28 mouse cellular contexts compared by ENCODE assay signal in genomic region chr16:43999111-43999510, GRCm38 (mm10). TPM values are rescaled to one million over a fixed set of nuclear protein-coding genes. Genes with fewer than 3 reads are reported as not detected.
DNase-seq lines count a peak whose midpoint lies in the region; ATAC-seq and TF ChIP-seq lines count a peak whose summit lies in the region.
"Had no signal": no experiment of that assay in that cellular context is flagged by ENCODE, and none has a peak within 500 bp of the region (broad histone marks: within the 10 kb centered on the region; RNA-seq: fewer than 3 reads in every experiment).

No protein-coding gene starts in this region.

- WGBS in liver, postnatal 0 days (ENCODE audit: insufficient replicate concordance), result 63% methylated on average over 8 of the region's 8 CpGs

- no peak for TF ChIP-seq CTCF in liver, postnatal 0 days (IDR thresholded peaks at IDR 0.05; ENCODE audit: low read depth)

- no peak for TF ChIP-seq EP300 in liver, postnatal 0 days (IDR thresholded peaks at IDR 0.05; ENCODE audit: low read depth)

- H3K27me3 ChIP-seq in liver, postnatal 0 days (ENCODE audit: insufficient read depth, low read length), result no peaks in the 10 kb centered on the region
- H3K27me3 ChIP-seq: embryonic facial prominence, embryonic 15.5 days; forebrain, embryonic 13.5 days; hindbrain, embryonic 12.5 days; intestine, embryonic 15.5 days; limb, embryonic 13.5 days had no signal

- no peak overlapping the region for H3K4me3 ChIP-seq in liver, postnatal 0 days (ENCODE audit: low read depth, low read length)
- H3K4me3 ChIP-seq: embryonic facial prominence, embryonic 10.5 days; embryonic facial prominence, embryonic 15.5 days; forebrain, embryonic 13.5 days; heart, embryonic 10.5 days; hindbrain, embryonic 12.5 days; intestine, embryonic 15.5 days; limb, embryonic 13.5 days had no signal

- ATAC-seq in liver, postnatal 0 days, result peak; percentile 64; the same call in 1 of the 2 replicates
- ATAC-seq: activated CD4-positive, CD25-positive, alpha-beta regulatory T cell, adult 4 months; forebrain, embryonic 13.5 days; hindbrain, postnatal 0 days; intestine, embryonic 15.5 days; midbrain, embryonic 16.5 days had no signal

- H3K4me2 ChIP-seq in liver, postnatal 0 days (ENCODE audit: low read depth, low read length), result peak overlapping the region; percentile 1; the same call in 1 of the 2 replicates
- H3K4me2 ChIP-seq: embryonic facial prominence, embryonic 15.5 days; forebrain, embryonic 13.5 days; hindbrain, embryonic 12.5 days; intestine, embryonic 15.5 days; limb, embryonic 13.5 days had no signal

- peaks cover 3% of the 10 kb centered on the region for H3K4me1 ChIP-seq in liver, postnatal 0 days (ENCODE audit: insufficient read depth)
- H3K4me1 ChIP-seq: embryonic facial prominence, embryonic 10.5 days; embryonic facial prominence, embryonic 15.5 days; forebrain, embryonic 13.5 days; heart, embryonic 10.5 days; hindbrain, embryonic 12.5 days; intestine, embryonic 15.5 days; limb, embryonic 13.5 days had no signal

- H3K9me3 ChIP-seq in liver, postnatal 0 days (ENCODE audit: low read length), result no peaks in the 10 kb centered on the region
- H3K9me3 ChIP-seq: embryonic facial prominence, embryonic 10.5 days; embryonic facial prominence, embryonic 15.5 days; forebrain, embryonic 13.5 days; heart, embryonic 10.5 days; hindbrain, embryonic 12.5 days; intestine, embryonic 15.5 days; limb, embryonic 13.5 days had no signal

- H3K9ac ChIP-seq in liver, postnatal 0 days (replicated peaks), result no peak overlapping the region
- H3K9ac ChIP-seq: embryonic facial prominence, embryonic 15.5 days; forebrain, embryonic 13.5 days; hindbrain, embryonic 12.5 days; intestine, embryonic 15.5 days; limb, embryonic 13.5 days had no signal

- H3K27ac ChIP-seq in liver, postnatal 0 days (ENCODE audit: low read depth), result no peak overlapping the region
- H3K27ac ChIP-seq: embryonic facial prominence, embryonic 10.5 days; embryonic facial prominence, embryonic 15.5 days; forebrain, embryonic 13.5 days; heart, embryonic 10.5 days; hindbrain, embryonic 12.5 days; hindbrain, postnatal 0 days; intestine, embryonic 15.5 days; kidney, postnatal 0 days; limb, embryonic 13.5 days; macrophage had no signal

- H3K36me3 ChIP-seq in liver, postnatal 0 days (replicated peaks; ENCODE audit: insufficient read depth, low read length), result peaks cover 2% of the 10 kb centered on the region; the same call in 1 of the 2 replicates
- H3K36me3 ChIP-seq: embryonic facial prominence, embryonic 10.5 days; embryonic facial prominence, embryonic 15.5 days; heart, embryonic 10.5 days; hindbrain, embryonic 12.5 days; intestine, embryonic 15.5 days; limb, embryonic 13.5 days had no signal

- DNase-seq in adrenal gland, postnatal 36 days, result peak; percentile 7 to 21
- DNase-seq in adrenal gland, adult 8-10 months, result no peak
- peak; percentile 9 for DNase-seq in lung, postnatal 14 days
- no peak for DNase-seq in lung, postnatal 10 days
- peak; percentile 76 for DNase-seq in adipocyte (ENCODE audit: low spot score)
- peak; percentile 48 for DNase-seq in liver, postnatal 0 days
- no peak for DNase-seq in cerebellum, postnatal 36 days
- DNase-seq: B cell, adult 2 months; gastrocnemius, postnatal 14 days; heart, adult 11 months; heart, postnatal 36 days; kidney, adult 8-10 months; kidney, postnatal 4 days; lung, adult 18-20 months; thymus, adult 2 months; thymus, postnatal 36 days had no signal

RNA-seq across cellular contexts. Expression of gene Zdhhc23, which starts 19.5 kb away (rescaled TPM):
- 1 to 10 TPM in 1 of 2 experiments, under 1 TPM in 1; 0.56 to 1.0 TPM for total RNA-seq in adrenal gland, postnatal 36 days (2021)
- under 1 TPM; 0.15 to 0.87 (median 0.62) TPM for total RNA-seq in adrenal gland, adult 8-10 months (2022)
- 0.20 and 0.40 TPM in 2 replicates for polyA plus RNA-seq in liver, postnatal 0 days (2015; fragmentation: Nextera tagmentation; extraction: Ambion mirVana)

Comparison
In these comparisons a context has a peak if more than half of its experiments do, and no peak if none do; other contexts are left out.
1. DNase-seq: peak in adrenal gland, postnatal 36 days (2 of 2), lung, postnatal 14 days (single experiment), adipocyte (single experiment) and liver, postnatal 0 days (single experiment); none in adrenal gland, adult 8-10 months (single experiment), lung, postnatal 10 days (single experiment) and cerebellum, postnatal 36 days (0 of 2).